Mouse (Mus musculus): ENCODE measurements around the gene Uchl5. TPM values are rescaled to one million over a fixed set of nuclear protein-coding genes. Genes with fewer than 3 reads are reported as not detected.

Uchl5 gene
- polyA plus RNA-seq, 1 experiment = 5.0 TPM

DNA sequence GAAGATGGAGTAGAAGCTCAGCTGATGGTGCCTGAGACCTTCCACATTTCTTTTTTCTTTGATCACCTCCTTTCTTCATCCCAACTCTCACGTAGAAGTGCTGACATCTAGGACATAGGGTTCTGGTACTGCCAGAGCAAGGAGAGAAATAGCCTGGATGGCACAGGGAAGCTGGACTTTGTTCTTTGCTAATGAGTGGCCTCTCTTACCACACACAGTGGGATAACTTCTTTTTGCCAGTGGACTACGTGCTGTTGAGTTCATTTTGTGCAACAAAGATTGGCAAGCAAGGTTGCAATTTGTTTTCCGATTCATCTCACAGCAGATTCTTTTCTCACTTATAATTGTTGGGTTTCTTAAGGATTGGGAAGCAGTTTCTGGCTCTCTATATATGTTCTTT, 45.6 kb downstream of the Uchl5 start:
- no peaks in the 10 kb centered on the region for H3K36me3 ChIP-seq (ENCODE audit: control insufficient read depth, insufficient read depth, low read length)
- DNase-seq = no peak
- WGBS = 96% methylated on average over 3 of the region's 3 CpGs
- H3K27me3 ChIP-seq (ENCODE audit: control insufficient read depth, insufficient read depth, low read length) = no peaks in the 10 kb centered on the region
- no peak for TF ChIP-seq POLR2A (IDR thresholded peaks at IDR 0.05; ENCODE audit: control insufficient read depth, extremely low read depth, insufficient read depth, low read length, poor library complexity)
- TF ChIP-seq CTCF (IDR thresholded peaks at IDR 0.05; ENCODE audit: borderline replicate concordance, control insufficient read depth, extremely low read depth, insufficient read depth, low read length, poor library complexity) = no peak
- no peak overlapping the region for H3K4me3 ChIP-seq (ENCODE audit: control insufficient read depth, insufficient read depth, low read length)
- H3K27ac ChIP-seq (ENCODE audit: control insufficient read depth, insufficient read depth, low read length) = no peak overlapping the region
- no peaks in the 10 kb centered on the region for H3K4me1 ChIP-seq (replicated peaks; ENCODE audit: control insufficient read depth, insufficient read depth, low read length)

DNA sequence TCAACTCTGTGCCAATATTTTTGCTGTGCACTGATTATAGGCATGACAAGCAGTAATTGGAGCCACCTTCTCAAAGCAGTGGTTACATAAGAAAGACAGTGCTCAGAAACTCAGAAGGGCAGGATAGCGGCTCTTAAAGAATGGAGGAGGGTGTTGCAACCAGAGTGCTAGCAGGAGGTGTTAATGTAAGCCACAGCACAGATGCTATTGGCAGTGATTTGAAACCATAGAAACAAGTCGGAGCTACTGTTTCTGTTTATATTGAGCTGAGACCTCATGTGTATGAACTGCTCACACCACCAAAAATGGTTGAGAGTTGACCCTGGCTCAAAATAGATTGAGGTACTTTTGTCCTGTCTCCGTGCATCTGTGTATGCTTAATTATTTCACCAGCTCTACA, 53.6 kb downstream of the Uchl5 start:
- Histone ChIP-seq H3K27ac (ENCODE audit: control insufficient read depth, insufficient read depth, low read length) (no peak overlapping the region), H3K36me3 (ENCODE audit: control insufficient read depth, insufficient read depth, low read length) (no peaks in the 10 kb centered on the region), H3K27me3 (ENCODE audit: control insufficient read depth, insufficient read depth, low read length) (no peaks in the 10 kb centered on the region), H3K4me3 (ENCODE audit: control insufficient read depth, insufficient read depth, low read length) (no peak overlapping the region), H3K4me1 (replicated peaks; ENCODE audit: control insufficient read depth, insufficient read depth, low read length) (no peaks in the 10 kb centered on the region)
- no peak for DNase-seq
- no peak for TF ChIP-seq CTCF (IDR thresholded peaks at IDR 0.05; ENCODE audit: borderline replicate concordance, control insufficient read depth, extremely low read depth, insufficient read depth, low read length, poor library complexity)
- TF ChIP-seq POLR2A (IDR thresholded peaks at IDR 0.05; ENCODE audit: control insufficient read depth, extremely low read depth, insufficient read depth, low read length, poor library complexity) = no peak
- 93% methylated on average over 3 of the region's 3 CpGs for WGBS

DNA sequence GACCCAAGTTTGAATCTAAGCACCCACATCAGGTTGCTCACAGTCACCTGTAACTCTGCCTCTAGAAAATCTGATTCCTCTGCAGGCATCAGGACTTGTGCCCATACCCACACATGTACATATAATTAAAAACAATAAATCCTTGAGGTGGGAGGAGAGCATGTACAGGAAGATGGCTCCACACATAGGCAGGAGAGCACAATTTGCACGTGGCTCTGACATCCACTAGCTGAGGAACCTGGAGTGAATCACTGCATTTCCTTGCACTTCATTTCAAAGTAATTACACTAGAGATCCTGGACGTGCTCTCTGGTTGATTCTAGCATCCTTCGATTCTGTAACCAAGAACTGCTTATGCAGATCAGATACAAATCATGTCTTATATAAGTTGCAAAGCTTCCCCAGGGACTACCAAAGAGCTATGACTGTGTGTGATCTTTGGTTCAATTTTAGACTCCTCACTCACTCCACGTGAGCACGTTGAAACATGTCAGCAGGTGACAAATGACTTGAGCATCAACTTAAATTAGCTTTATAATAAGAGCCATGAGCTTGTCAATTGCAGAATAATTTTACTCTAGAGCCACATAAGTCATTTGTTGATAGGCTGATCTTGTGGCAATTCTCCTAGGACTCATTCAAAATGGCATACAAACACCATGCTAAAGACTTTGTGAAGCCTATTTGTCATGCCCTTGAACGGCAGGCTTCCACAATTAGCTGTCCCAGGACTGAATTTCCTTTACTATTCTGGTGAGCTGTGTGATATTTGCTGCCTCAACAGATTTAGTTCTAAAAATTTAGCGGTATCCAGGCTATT, 59.5 kb downstream of the Uchl5 start:
- TF ChIP-seq POLR2A (IDR thresholded peaks at IDR 0.05; ENCODE audit: control insufficient read depth, extremely low read depth, insufficient read depth, low read length, poor library complexity) (no peak), CTCF (IDR thresholded peaks at IDR 0.05; ENCODE audit: borderline replicate concordance, control insufficient read depth, extremely low read depth, insufficient read depth, low read length, poor library complexity) (no peak)
- WGBS = 86% methylated on average over 7 of the region's 7 CpGs
- H3K27ac ChIP-seq (ENCODE audit: control insufficient read depth, insufficient read depth, low read length) = no peak overlapping the region
- no peaks in the 10 kb centered on the region for H3K27me3 ChIP-seq (ENCODE audit: control insufficient read depth, insufficient read depth, low read length)
- H3K4me3 ChIP-seq (ENCODE audit: control insufficient read depth, insufficient read depth, low read length) = no peak overlapping the region
- no peaks in the 10 kb centered on the region for H3K4me1 ChIP-seq (replicated peaks; ENCODE audit: control insufficient read depth, insufficient read depth, low read length)
- DNase-seq = no peak
- no peaks in the 10 kb centered on the region for H3K36me3 ChIP-seq (ENCODE audit: control insufficient read depth, insufficient read depth, low read length)

DNA sequence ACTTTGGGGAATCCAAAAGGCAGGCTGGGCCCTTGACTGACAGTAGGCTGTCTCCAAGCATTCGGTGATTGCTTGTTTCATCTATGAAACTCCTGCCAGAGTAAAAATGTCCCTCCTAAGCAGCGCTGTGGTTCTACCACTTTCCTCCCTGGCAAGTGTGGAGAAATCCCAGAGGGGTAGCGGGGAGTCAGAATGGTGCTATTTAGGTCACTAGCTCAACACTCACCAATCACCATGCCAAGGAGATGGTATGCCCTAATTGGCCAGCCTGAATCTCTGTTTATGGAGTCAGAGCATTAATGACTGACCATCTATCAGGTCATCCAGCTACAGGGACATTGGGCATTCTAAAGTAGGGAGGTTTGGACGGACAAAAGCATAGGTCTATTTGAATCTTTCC, 60.6 kb downstream of the Uchl5 start:
- 96% methylated on average over 4 of the region's 4 CpGs for WGBS
- Histone ChIP-seq H3K4me1 (replicated peaks; ENCODE audit: control insufficient read depth, insufficient read depth, low read length) (no peaks in the 10 kb centered on the region), H3K4me3 (ENCODE audit: control insufficient read depth, insufficient read depth, low read length) (no peak overlapping the region), H3K27ac (ENCODE audit: control insufficient read depth, insufficient read depth, low read length) (no peak overlapping the region), H3K27me3 (ENCODE audit: control insufficient read depth, insufficient read depth, low read length) (no peaks in the 10 kb centered on the region), H3K36me3 (ENCODE audit: control insufficient read depth, insufficient read depth, low read length) (no peaks in the 10 kb centered on the region)
- no peak for DNase-seq
- no peak for TF ChIP-seq POLR2A (IDR thresholded peaks at IDR 0.05; ENCODE audit: control insufficient read depth, extremely low read depth, insufficient read depth, low read length, poor library complexity)
- no peak for TF ChIP-seq CTCF (IDR thresholded peaks at IDR 0.05; ENCODE audit: borderline replicate concordance, control insufficient read depth, extremely low read depth, insufficient read depth, low read length, poor library complexity)

DNA sequence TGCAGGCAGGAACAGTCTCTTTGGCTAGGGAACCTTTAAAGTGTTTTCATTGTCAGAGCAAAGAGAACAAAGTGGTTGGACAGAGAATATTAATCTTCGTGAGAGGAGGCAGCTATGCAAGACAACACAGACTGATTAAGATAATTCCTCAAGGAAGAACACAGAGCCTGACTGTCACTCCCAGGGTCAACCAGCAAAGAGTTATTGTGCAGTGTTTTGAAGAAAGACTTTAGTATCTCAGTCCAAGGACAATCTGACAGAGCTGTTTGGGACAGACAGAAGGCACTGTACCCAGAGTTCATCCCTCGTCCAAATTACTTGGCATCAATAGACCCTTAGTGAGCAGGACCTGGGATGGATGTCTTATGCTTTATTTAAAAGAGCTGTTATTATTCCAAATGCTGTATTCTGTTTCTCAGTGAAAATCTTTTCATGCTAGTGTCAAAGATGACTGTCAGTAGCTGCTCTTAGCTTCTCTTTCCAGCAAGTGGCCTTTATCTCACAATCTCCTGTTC, 61.9 kb downstream of the Uchl5 start:
- 54% methylated on average over 2 of the region's 2 CpGs for WGBS
- no peak overlapping the region for H3K4me3 ChIP-seq (ENCODE audit: control insufficient read depth, insufficient read depth, low read length)
- H3K4me1 ChIP-seq (replicated peaks; ENCODE audit: control insufficient read depth, insufficient read depth, low read length) = no peaks in the 10 kb centered on the region
- no peak for DNase-seq
- TF ChIP-seq CTCF (IDR thresholded peaks at IDR 0.05; ENCODE audit: borderline replicate concordance, control insufficient read depth, extremely low read depth, insufficient read depth, low read length, poor library complexity) (no peak), POLR2A (IDR thresholded peaks at IDR 0.05; ENCODE audit: control insufficient read depth, extremely low read depth, insufficient read depth, low read length, poor library complexity) (no peak)
- no peaks in the 10 kb centered on the region for H3K27me3 ChIP-seq (ENCODE audit: control insufficient read depth, insufficient read depth, low read length)
- no peaks in the 10 kb centered on the region for H3K36me3 ChIP-seq (ENCODE audit: control insufficient read depth, insufficient read depth, low read length)
- H3K27ac ChIP-seq (ENCODE audit: control insufficient read depth, insufficient read depth, low read length) = no peak overlapping the region

DNA sequence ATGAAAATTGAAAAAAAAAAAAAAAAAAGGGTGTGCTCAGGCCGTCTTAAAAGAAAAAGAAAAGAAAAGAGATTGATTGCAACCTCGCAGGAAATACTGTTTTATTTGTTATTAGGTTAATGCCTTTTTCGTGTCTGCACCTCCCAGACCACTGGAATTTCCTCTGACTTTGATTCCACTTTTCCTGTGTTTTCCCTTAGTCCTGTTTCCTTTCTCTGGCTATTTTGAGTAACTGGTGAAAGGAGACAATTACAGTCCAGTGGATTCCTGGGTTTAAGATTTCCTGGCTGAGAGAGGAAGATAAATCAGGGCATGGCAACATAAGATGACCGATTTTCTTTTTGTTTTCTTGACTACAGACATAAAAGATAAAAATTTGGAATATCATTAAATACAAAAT, 75.3 kb downstream of the Uchl5 start:
- WGBS = 54% methylated on average over 4 of the region's 4 CpGs
- Histone ChIP-seq H3K36me3 (ENCODE audit: control insufficient read depth, insufficient read depth, low read length) (no peaks in the 10 kb centered on the region), H3K4me3 (ENCODE audit: control insufficient read depth, insufficient read depth, low read length) (no peak overlapping the region), H3K27ac (ENCODE audit: control insufficient read depth, insufficient read depth, low read length) (no peak overlapping the region), H3K4me1 (replicated peaks; ENCODE audit: control insufficient read depth, insufficient read depth, low read length) (no peaks in the 10 kb centered on the region), H3K27me3 (ENCODE audit: control insufficient read depth, insufficient read depth, low read length) (no peaks in the 10 kb centered on the region)
- no peak for DNase-seq
- TF ChIP-seq CTCF (IDR thresholded peaks at IDR 0.05; ENCODE audit: borderline replicate concordance, control insufficient read depth, extremely low read depth, insufficient read depth, low read length, poor library complexity) (no peak), POLR2A (IDR thresholded peaks at IDR 0.05; ENCODE audit: control insufficient read depth, extremely low read depth, insufficient read depth, low read length, poor library complexity) (no peak)
